19 mouse cellular contexts compared by ENCODE assay signal in genomic region chr4:126502977-126503309, GRCm38 (mm10). TPM values are rescaled to one million over a fixed set of nuclear protein-coding genes. Genes with fewer than 3 reads are reported as not detected.
DNase-seq lines count a peak whose midpoint lies in the region; ATAC-seq lines count a peak whose summit lies in the region.
"Had no signal": no experiment of that assay in that cellular context is flagged by ENCODE, and none has a peak within 500 bp of the region (broad histone marks: within the 10 kb centered on the region; RNA-seq: fewer than 3 reads in every experiment).

No protein-coding gene starts in this region.

- DNase-seq in intestine, embryonic 14.5 days (ENCODE audit: low spot score), result peak; percentile 36
- no peak for DNase-seq in lung, postnatal 25 days (ENCODE audit: low spot score)
- DNase-seq in ES-CJ7 (ENCODE audit: low read depth, low spot score) (peak; percentile 28), R1 (ENCODE audit: low read depth, low spot score) (peak; percentile 62)
- no peak for DNase-seq in thymus, postnatal 4 days
- DNase-seq: adrenal gland, postnatal 36 days; cerebellum, adult 9-10 months; gastrocnemius, postnatal 25 days; kidney, adult 11 months; layer of hippocampus, adult 9-11 months; right cerebral cortex, postnatal 25 days; spleen, adult 18-20 months had no signal

- no peak overlapping the region for H3K27ac ChIP-seq in intestine, embryonic 14.5 days (ENCODE audit: low read depth)
- H3K27ac ChIP-seq in intestine, embryonic 16.5 days (ENCODE audit: low read length), result no peak overlapping the region
- peak overlapping the region; percentile 56 for H3K27ac ChIP-seq in lung, embryonic 16.5 days (ENCODE audit: low read length)
- H3K27ac ChIP-seq: hindbrain, embryonic 15.5 days; kidney, embryonic 15.5 days; left cerebral cortex, adult 2 months had no signal

- H3K36me3 ChIP-seq in intestine, embryonic 14.5 days (ENCODE audit: control insufficient read depth, insufficient read depth, low read length), result no peaks in the 10 kb centered on the region
- no peaks in the 10 kb centered on the region for H3K36me3 ChIP-seq in intestine, embryonic 16.5 days (ENCODE audit: control insufficient read depth, insufficient read depth, low read length)
- H3K36me3 ChIP-seq in lung, embryonic 16.5 days (ENCODE audit: control insufficient read depth, insufficient read depth, low read length), result 0 out of 2 replicates have a peak, but pooled peaks cover 2% of the 10 kb centered on the region
- H3K36me3 ChIP-seq: kidney, embryonic 15.5 days had no signal

- no peak overlapping the region for H3K4me3 ChIP-seq in intestine, embryonic 14.5 days (ENCODE audit: low read depth, low read length)
- H3K4me3 ChIP-seq in intestine, embryonic 16.5 days (ENCODE audit: low read length), result no peak overlapping the region
- H3K4me3 ChIP-seq in lung, embryonic 16.5 days (ENCODE audit: low read length), result no peak overlapping the region
- H3K4me3 ChIP-seq: heart, embryonic 12.5 days; hindbrain, embryonic 15.5 days; kidney, embryonic 15.5 days; left cerebral cortex, adult 2 months had no signal

- no peak overlapping the region for H3K9ac ChIP-seq in intestine, embryonic 14.5 days (ENCODE audit: low read length)
- no peak overlapping the region for H3K9ac ChIP-seq in intestine, embryonic 16.5 days (ENCODE audit: low read depth, low read length)
- no peak overlapping the region for H3K9ac ChIP-seq in lung, embryonic 16.5 days (ENCODE audit: low read length)
- H3K9ac ChIP-seq: heart, embryonic 12.5 days; hindbrain, embryonic 15.5 days; kidney, embryonic 15.5 days had no signal

- 0 out of 2 replicates have a peak, but pooled peaks cover 3% of the 10 kb centered on the region for H3K4me1 ChIP-seq in intestine, embryonic 14.5 days (replicated peaks; ENCODE audit: control insufficient read depth, insufficient read depth, low read length)
- no peaks in the 10 kb centered on the region for H3K4me1 ChIP-seq in intestine, embryonic 16.5 days (ENCODE audit: control insufficient read depth, insufficient read depth, low read length)
- H3K4me1 ChIP-seq in lung, embryonic 16.5 days (replicated peaks; ENCODE audit: control insufficient read depth, insufficient read depth, low read length), result peaks cover 9% of the 10 kb centered on the region
- H3K4me1 ChIP-seq: heart, embryonic 12.5 days; hindbrain, embryonic 15.5 days; kidney, embryonic 15.5 days had no signal

- WGBS in intestine, embryonic 14.5 days, result 55% methylated on average over 8 of the region's 8 CpGs
- 57% methylated on average over 8 of the region's 8 CpGs for WGBS in intestine, embryonic 16.5 days
- 61% methylated on average over 8 of the region's 8 CpGs for WGBS in lung, embryonic 16.5 days

- no peaks in the 10 kb centered on the region for H3K27me3 ChIP-seq in intestine, embryonic 14.5 days (replicated peaks; ENCODE audit: control insufficient read depth, insufficient read depth, low read length)
- H3K27me3 ChIP-seq in intestine, embryonic 16.5 days (replicated peaks; ENCODE audit: control insufficient read depth, insufficient read depth, low read length), result no peaks in the 10 kb centered on the region
- no peaks in the 10 kb centered on the region for H3K27me3 ChIP-seq in lung, embryonic 16.5 days (ENCODE audit: control insufficient read depth, insufficient read depth, low read depth, low read length)
- H3K27me3 ChIP-seq: hindbrain, embryonic 15.5 days; kidney, embryonic 15.5 days had no signal

- H3K9me3 ChIP-seq in intestine, embryonic 14.5 days (ENCODE audit: control insufficient read depth, low read length), result no peaks in the 10 kb centered on the region
- no peaks in the 10 kb centered on the region for H3K9me3 ChIP-seq in intestine, embryonic 16.5 days (ENCODE audit: control insufficient read depth, low read length)
- H3K9me3 ChIP-seq in lung, embryonic 16.5 days (ENCODE audit: control insufficient read depth, low read length), result no peaks in the 10 kb centered on the region
- H3K9me3 ChIP-seq: heart, embryonic 12.5 days; hindbrain, embryonic 15.5 days; kidney, embryonic 15.5 days had no signal

- H3K4me2 ChIP-seq in intestine, embryonic 14.5 days (ENCODE audit: low read length), result no peak overlapping the region
- H3K4me2 ChIP-seq in intestine, embryonic 16.5 days (ENCODE audit: low read depth, low read length), result no peak overlapping the region
- H3K4me2 ChIP-seq in lung, embryonic 16.5 days (ENCODE audit: low read depth, low read length), result no peak overlapping the region
- H3K4me2 ChIP-seq: heart, embryonic 12.5 days; hindbrain, embryonic 15.5 days; kidney, embryonic 15.5 days had no signal

- no peak for ATAC-seq in intestine, embryonic 14.5 days (replicated peaks; ENCODE audit: low FRiP score, low TSS enrichment, low read depth)
- ATAC-seq in intestine, embryonic 16.5 days, result no peak
- ATAC-seq in lung, embryonic 16.5 days (ENCODE audit: low read depth), result no peak; the same call in 1 of the 2 replicates
- ATAC-seq: forebrain, embryonic 16.5 days had no signal

RNA-seq across cellular contexts. Expression of gene Ago4, which starts 30.3 kb away (rescaled TPM):
- 1.4 TPM in 2 replicates for polyA plus RNA-seq in intestine, embryonic 14.5 days (2014; fragmentation: Nextera tagmentation; extraction: Ambion mirVana)
- 0.65 and 0.86 TPM in 2 replicates for polyA plus RNA-seq in intestine, embryonic 16.5 days (2015; fragmentation: Nextera tagmentation; extraction: Ambion mirVana)
- 3.8 and 4.0 TPM in 2 replicates for polyA plus RNA-seq in lung, embryonic 16.5 days (2015; fragmentation: Nextera tagmentation; extraction: Ambion mirVana)

RNA-seq across cellular contexts. Expression of gene Ago1, which starts 34.6 kb away (rescaled TPM):
- polyA plus RNA-seq in intestine, embryonic 14.5 days (2014; fragmentation: Nextera tagmentation; extraction: Ambion mirVana), result 8.0 and 8.9 TPM in 2 replicates
- polyA plus RNA-seq in intestine, embryonic 16.5 days (2015; fragmentation: Nextera tagmentation; extraction: Ambion mirVana), result 3.3 and 3.5 TPM in 2 replicates
- 6.3 and 6.4 TPM in 2 replicates for polyA plus RNA-seq in lung, embryonic 16.5 days (2015; fragmentation: Nextera tagmentation; extraction: Ambion mirVana)

RNA-seq across cellular contexts. Expression of gene Clspn, which starts 53.8 kb away (rescaled TPM):
- polyA plus RNA-seq in intestine, embryonic 14.5 days (2014; fragmentation: Nextera tagmentation; extraction: Ambion mirVana), result 40.9 and 41.0 TPM in 2 replicates
- polyA plus RNA-seq in intestine, embryonic 16.5 days (2015; fragmentation: Nextera tagmentation; extraction: Ambion mirVana), result 20.8 and 26.5 TPM in 2 replicates
- 37.5 and 41.3 TPM in 2 replicates for polyA plus RNA-seq in lung, embryonic 16.5 days (2015; fragmentation: Nextera tagmentation; extraction: Ambion mirVana)

Comparison
In these comparisons a context has a peak if more than half of its experiments do, and no peak if none do; other contexts are left out.
1. DNase-seq: peak in intestine, embryonic 14.5 days (single experiment), ES-CJ7 (single experiment) and R1 (single experiment); none in lung, postnatal 25 days (single experiment) and thymus, postnatal 4 days (single experiment).